Mouse (Mus musculus): ENCODE data around the gene Krtap10-4.

GRCm38 (mm10) chr10:77797677-77798076 lies 29.2 kb downstream of the Krtap10-4 start:
- TF ChIP-seq CTCF (IDR thresholded peaks at IDR 0.05; ENCODE audit: insufficient read depth, low read length) (no peak), POLR2A (IDR thresholded peaks at IDR 0.05; ENCODE audit: borderline replicate concordance, extremely low read depth, low read depth, low read length) (no peak)
